Mouse (Mus musculus) c-Kit-positive CD71-positive TER-119-negative erythroid progenitor cells, embryonic 14.5 days (primary cell): ENCODE data around the gene Tmc2.

Experiments used
- DNase-seq: peaks from one replicate; pipeline ENCODE4 v3.0.0-alpha.2; 2013; ENCODE audit warnings: low read depth

Gene Tmc2

DNA sequence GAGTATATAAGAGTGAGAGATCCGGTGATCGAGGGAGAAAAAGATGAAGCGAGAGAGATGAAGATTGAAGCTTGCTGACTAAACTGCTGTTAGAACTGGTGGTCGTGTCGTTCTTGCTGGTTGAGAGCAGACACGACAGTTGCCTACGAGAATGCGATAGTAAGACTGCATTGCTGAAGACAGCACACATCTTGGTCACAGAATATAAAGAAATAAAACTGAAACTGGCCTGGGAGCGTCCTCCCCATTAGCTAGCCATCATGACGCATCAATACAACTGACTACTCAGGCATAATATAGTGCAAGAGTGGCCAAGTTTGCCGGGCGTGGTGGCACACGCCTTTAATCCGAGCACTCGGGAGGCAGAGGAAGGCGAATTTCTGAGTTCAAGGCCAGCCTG lies at the start of gene Tmc2:
Tmc2 (plus strand) TSS at position 301 of the 400 bp plus-strand sequence.
- DNase-seq, result no peak

DNA sequence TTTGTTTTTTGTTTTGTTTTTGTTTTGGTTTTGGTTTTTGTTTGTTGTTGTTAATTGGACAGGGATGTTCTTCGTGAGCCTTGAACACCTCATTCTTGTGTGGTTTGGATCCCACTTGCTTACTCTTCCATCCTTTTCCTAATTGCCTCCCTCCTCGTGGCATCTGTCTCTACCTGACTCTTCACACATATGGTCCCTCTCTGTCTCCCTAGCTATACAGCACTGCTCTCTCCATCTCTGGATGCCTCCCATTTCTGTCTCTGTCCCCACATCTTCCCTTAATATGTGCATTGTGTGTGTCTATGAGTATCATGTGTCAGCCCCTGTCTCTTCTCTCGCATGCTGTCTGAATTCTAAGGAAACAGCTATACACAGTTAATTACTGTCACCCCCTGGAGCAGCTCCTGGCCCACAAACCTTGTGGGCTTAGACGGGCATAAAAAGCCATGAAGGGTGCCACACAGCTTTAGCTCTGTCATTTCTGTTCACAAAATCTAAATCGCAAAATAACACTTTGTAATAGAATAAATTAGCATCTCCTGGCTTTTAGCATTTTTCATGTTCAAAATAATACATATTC lies 48.8 kb upstream of the Tmc2 start:
- DNase-seq, result no peak

DNA sequence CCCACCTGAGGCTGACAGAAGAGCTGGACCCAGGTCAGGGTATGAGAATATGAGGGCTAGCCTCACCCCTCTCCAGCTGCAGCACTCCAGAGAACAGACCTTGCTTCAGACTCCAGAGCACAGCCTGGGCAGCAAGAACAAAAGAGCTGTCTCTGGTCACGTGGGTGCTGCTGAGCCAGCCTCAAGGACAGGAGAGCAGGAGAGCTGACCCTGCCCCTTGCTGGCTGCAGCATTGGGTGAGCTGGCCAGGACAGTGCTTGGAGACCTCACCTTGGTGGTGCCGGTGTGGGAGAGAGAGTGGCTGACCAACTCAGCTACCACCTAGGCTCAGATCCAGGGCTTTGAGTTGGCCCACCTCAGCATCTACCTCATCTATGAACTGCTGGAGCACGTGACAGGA lies 39.8 kb upstream of the Tmc2 start:
- DNase-seq, result no peak

DNA sequence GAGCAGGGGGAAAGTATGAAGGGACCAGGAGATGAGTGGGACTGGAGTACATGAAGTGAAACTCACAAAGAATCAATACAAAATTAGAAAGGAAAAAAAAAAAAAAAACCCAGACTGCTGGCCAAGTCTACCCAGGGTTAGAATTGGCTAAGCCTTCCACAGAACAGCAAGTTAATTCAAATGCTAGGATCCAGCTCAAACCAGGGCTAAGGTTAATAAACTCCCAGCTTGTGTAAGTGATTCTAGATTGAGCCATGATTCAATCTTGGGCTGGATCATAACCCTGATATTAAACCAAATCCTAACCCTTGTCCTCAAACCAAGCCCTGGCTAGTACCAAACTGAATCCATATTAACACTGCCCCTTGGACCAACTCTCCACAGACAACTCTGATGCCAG lies 39.1 kb upstream of the Tmc2 start:
- no peak for DNase-seq

DNA sequence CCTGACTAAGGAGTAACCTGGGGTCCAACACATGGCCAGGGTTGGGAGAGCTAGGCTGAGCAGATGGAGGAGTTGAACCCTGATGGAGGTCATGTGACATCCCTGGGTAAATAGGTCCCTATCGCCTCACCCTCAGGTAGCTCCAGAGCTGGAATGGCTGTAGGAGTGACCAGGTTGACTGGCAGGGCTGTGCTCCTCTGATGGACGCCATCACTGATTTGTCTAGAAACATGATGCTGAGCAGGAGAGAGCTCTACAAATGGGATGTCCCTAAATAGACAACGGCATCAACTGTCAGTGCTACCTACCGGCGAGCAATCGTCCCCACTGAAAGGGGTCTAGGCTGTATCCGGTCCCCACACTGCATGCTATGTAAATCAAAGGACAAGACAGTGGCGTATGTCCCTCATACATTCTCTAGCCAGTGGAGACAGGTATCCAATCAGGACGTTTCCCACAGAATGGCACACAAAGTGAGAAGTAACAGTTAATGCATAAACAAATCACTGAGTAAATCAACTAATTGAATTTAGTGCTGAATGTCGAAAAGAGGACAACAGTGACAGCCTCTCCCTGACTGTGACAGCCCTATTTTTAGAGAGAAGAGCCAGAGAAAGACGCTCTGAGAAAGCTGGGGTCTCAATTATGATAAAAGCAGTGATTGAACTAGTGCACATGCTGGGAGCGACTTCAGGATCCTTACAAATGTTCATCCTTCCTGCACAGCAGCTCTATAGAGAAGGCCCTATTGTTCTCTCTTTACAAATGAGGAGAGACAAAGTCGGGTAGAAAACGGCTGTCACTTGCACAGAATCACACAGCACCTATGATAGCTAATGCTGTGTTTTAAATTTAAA lies 37.5 kb upstream of the Tmc2 start:
- DNase-seq, result no peak

DNA sequence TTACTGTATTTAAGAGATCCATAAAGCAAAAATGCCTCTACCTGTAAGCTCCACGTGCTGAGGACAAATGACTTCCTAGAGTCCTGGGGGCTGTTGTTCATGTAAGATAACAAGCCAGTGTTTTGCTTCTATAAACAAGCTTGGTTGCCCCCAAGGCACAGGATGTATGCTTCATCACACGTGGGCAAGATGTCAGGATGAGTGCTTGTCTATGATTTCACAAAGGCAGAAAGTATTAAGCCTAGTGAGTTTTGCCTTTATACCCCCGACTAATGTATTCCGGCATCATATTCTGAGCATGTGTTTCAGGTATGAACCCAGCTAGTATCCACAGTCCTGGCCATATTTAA lies 36.9 kb upstream of the Tmc2 start:
- no peak for DNase-seq

DNA sequence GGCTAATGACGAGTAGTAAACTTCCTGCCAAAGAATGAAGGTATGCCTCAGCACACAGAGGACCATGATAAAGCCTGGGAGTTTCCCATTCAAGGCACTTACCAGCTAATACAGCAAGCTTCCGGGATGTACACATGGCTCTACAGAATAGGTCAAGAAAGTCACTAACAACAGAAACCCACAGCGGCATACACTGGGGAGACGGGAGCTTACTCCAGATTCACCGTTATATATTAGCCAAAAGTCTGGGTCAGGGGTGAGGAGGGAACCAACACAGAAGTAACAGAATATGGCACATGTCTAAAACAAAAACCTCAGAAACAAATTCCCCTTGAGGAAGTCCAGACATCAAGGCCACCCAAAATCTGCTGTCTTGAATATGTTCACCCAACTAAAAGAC lies 32.3 kb upstream of the Tmc2 start:
- no peak for DNase-seq

DNA sequence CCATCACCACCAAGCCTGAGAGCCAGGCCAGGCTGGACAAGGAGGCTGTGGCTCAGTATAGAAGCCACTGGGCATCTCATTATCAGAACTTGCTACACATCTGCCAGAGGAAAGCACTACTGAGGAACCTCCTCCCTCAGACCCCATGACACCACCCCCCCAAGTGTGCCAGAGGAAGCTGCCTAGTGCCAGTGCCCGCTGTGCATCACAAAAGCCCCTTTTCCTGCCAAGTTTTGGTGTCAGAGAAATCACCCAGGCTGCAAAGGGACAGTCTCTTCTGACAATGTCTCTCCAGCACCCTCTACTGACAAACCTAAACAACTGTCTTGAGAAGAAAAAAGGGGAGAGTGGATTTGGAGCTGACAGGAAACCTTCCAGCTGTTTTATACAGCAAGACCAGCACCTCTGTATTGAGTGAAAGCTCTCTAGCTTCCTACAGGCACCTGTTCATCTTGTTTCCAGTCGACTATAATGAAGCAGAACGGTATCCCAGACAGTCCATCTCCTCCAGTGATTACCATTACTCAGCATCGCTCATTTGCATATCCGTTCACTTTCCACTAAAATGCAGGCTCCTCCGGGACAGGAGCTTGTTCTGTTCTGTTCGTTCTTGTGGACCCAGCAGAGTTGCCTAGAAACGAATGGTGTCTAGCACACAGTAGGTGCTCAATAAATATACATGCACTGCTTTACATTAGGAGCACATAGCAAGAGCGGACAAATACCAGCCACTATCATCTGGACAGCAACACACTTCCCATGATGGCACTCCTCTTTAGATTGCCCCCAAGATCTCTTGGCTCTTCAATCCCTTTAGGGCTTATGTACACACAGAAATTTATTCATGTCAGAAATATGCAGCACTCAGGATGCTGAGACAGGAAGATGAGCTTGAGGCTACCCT lies 28.4 kb upstream of the Tmc2 start:
- DNase-seq, result no peak

DNA sequence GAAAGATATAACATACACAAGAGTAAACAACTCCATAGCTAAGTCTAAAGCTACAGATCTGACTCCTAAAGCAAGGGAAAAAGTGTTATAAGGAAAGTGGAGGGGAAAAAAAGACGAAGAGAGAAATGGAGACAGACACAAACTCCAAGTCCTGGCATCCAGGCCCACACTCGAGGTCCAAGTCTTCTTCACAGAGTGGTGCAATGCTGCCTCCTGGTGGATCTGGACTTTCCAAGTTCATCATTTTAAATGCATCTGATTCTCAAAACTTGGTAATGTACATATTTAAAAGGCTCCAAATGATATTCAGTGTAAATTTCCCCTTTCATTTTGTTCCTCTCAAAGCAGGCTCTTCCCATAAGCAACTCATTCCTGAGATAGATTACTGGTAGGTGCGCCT lies 27.1 kb upstream of the Tmc2 start:
- peak; percentile 55 for DNase-seq

DNA sequence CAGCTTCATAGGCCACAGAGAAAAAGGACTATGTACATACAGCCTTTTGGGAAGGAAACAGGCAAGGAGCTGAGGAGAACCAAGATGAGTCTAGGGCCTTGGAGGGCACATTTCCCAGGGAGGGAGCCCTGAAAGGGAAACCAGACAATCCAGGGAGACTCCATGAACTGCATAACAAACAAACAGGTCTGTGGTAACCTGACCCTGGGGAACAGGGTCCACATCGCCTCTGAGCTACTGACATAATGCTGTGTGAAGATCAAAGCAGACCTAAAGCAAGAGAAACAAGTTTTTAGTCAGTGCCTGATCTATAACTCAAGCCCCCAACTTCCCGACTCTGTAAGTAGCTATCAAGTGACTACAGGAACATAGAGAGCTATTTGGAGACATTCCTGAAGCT lies 23.3 kb upstream of the Tmc2 start:
- DNase-seq, result no peak

DNA sequence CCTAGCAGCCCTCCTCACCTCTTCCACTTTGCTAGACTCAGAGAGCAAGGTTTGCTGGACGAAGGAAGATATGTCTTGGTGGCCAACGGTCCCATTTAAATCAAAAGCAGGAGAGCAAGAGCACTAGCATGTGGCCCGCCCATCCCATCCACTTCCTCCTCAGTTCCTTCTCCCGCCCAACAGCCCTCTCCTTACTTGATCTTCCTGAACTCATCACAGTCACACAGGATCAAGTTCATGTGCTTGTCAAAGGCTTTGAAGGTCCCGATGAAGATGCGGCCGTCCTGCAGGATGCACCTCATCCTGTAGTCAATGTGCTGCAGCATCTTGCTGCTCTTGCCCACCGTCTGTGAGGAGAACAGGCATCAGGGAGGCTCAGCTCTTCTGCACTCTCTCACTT lies 18.2 kb upstream of the Tmc2 start:
- DNase-seq, result no peak

DNA sequence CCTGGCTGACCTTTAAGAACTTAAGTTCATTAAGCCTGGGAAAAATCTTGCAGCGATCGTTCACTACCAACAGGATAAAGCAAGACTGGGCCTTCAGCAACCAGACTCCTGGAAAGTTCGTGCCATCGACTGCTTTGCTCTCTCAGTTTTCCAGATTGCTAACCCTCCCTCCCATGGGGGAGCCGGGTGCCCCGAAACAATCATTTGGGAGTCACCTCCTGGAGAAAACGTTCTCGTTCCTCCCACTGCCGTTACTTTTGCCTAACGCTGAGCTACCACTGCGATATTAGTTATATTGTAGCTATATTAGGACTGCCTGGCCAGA lies 16.7 kb upstream of the Tmc2 start:
- no peak for DNase-seq

DNA sequence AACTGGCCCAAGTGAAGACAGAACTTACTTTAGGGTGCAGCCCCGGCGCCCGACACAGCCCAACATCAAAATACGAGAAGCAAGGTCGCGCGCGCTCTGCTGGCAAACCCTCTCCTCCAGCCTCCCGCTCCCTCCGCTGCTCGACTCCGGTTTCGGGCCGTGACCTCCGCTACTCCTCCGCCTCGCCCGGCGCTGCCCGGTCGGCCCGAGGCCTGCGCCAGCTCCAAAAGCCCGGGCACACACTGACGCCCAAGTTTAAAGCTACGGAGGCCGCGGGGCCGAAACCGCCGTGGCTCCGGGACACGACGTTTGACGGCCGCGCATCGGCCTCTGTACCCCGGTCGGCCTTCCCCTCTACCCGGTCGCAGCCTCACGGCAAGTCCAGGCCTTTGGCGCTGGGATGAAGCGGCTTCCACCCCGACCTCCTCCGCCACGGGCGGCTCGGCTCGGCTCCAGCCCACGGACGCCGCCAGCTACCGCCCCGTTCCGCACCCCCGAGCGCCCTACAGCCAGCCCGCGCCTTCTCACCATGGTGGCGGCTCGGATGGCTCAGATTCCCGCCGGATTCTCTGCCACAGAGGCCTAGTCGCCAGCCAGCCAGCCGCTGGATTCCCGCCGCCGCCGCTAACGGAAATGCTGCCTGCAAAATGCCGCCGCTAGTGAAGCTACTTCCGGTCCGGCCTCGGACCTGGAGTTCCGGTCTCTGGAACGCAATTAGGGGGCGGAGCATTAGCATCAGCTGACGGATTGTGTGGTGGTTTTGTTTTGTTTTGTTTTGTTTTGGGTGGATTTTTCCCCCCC lies 16.1 kb upstream of the Tmc2 start, which contains the start of gene Snrpb:
Snrpb (minus strand) TSS at position 698 of the 801 bp plus-strand sequence.
- peak; percentile 86 for DNase-seq

DNA sequence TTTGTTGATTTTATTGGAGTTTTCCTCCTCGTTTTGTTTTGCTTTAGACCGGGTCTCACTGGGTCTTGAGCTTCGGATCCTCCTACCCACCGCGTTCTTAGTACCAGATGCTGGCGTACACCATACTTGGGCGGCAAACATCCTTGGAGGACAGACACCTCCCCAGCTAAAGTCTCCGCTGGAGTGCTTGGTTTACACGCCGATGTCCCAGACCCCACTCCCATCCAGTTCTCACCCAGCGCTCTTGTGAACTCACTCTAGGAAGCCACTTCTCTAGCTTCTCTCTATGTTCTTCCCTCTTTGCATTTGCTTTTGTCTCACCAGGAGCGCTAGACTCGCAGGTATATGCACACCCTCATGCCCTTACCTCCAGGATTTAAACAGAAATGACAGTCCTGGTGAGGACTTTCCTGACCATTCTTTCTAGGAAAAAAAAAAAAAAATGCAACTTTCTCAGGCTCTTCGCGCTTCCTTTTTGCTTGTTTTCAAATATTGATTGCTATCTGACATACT lies 15.4 kb upstream of the Tmc2 start:
- DNase-seq, result peak; percentile 17

DNA sequence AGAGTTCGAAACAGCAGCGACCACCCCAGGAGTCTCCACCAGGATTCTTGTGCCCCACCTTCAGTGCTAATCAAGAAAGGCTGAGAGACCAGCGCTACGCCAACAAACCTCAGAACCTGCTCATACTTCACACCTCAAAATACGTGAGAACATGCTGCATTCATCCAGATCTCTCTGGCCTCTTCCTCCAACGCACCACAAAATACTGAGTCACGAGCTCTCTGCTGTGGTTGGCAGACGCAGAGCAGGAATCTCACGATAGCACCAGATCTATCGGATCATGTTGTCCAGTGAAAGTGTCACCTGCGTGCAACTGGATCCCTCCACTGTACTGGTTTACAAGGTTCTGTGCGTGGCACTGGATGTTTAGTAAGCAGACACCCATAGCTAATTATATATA lies 6.6 kb upstream of the Tmc2 start:
- DNase-seq, result no peak

DNA sequence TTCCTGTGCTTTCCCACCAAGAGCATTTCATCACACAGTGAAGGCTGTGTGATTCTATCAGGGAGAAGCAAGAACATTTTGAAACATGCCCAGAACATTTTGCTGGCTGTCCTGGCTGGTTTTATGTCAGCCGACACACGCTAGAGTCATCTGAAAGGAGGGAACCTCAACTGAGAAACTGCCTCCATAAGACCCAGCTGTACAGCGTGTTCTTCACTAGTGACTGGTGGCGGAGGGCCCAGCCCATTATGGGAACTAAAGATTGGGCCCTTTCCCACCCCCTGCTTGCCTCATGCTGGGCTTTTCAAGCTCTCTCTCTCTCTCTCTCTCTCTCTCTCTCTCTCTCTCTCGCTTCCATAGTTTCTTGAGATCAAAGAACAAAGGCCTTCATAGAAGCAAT lies 6.0 kb downstream of the Tmc2 start:
- no peak for DNase-seq

DNA sequence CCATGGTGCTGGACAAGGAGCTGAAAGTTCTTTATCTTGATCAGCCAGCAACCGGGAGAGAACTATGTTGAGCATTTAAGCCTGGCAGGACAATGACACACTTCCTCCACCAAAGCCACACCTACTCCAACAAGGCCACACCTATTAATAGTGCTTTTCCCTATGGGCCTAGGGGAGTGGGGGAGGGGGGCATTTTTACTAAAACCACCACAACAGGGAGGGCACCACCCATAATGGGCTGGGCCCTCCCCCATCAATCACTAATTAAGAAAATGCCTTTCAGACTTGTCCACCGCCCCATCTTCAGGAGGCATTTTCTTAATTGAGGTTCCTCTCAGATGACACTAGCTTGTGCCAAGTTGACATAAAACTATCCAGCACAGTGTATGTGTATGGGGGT lies 12.4 kb downstream of the Tmc2 start:
- DNase-seq, result no peak

DNA sequence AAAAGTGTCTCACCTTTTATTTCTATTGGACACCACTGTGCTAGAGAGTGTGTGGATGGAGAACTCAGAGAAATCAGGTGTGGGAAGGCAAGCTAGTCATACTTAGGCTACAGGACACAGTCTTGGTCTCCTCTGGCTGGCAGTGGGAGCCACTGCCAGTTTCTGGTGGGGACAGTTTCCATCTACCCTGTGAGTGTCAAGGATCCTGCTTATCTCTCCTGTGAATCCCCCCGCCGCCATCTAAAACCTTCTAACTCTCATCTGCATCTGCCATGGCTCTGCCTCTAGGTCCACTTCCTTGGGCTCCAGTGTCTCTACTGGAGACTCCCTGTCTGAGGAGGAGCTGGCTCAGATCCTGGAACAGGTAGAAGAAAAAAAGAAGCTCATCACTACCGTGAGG lies 13.0 kb downstream of the Tmc2 start:
- DNase-seq, result no peak

DNA sequence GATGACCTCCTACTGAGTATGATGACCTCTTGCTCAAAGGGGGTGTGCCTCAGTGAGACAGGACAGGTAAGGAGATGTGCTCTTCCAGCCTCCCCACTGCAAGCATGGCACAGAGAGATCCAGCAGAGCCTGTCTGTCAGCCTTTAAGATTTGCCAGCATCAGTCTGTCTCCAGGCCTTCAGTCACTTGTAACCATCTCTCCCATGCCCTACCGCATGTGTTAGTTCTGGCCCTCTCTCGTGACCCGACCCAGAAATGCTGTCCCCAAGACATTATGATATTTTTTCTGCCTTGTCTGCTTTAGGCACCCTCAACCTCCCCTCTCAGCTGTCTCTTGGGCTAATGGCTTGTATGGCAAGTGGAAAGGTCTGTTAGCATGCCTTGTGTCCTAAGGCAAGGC lies 14.6 kb downstream of the Tmc2 start:
- no peak for DNase-seq

DNA sequence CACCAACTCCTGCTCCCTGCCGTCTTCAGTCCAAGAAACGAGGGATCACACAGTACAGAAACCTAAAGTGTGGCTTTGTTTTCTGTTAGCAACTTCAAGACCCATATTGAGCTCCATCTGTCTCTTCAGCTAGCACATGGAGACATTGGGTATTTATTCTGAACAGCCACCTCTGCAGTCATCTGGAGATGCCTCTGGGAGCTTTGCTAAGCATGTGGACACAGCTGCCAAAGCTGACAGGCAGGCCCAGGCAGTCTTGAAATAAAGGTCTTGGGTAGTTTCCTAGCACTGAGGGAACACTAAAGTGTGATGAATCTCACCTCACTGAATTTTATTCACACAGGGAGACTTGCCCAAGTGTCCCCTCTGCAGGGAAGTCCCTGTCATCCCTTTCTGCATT lies 16.6 kb downstream of the Tmc2 start:
- DNase-seq, result no peak

DNA sequence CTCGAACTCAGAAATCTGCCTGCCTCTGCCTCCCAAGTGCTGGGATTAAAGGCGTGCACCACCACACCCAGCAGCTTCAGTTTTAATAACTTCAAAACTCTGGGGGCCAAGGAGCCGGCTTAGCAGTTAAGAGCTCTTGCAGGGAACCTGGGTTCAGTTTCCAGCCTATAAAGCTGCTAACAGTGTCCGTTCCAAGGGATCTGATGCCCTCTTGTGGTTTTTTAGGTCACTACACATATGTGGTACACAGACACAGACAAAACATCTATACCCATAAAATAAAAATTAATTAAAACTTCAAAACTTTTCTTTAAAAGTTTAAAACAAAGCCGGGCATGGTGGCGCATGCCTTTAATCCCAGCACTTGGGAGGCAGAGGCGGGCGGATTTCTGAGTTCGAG lies 51.9 kb downstream of the Tmc2 start:
- DNase-seq, result peak; percentile 58

DNA sequence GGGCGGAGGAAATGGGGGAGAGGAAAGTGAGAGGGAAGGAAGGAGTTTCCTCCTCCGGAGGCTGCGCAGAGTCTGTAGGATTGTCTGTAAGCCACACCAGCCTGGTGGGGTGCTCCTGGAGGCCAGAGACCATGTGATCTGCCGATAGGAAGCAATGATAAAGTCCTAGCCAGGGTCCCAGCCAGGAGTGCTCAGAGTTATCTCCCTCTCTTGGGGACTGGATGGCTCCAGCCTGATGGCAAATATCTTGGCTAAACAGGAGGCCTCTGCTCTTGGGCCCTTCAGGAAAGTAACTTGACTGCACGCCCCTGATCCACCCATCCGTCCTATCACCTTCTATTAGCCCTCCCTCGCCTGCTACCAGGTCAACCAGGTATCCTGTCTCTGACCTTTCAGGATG lies 53.2 kb downstream of the Tmc2 start:
- no peak for DNase-seq
